Mouse (Mus musculus): Measurements from ENCODE around the gene Boll.

The Boll gene

DNA sequence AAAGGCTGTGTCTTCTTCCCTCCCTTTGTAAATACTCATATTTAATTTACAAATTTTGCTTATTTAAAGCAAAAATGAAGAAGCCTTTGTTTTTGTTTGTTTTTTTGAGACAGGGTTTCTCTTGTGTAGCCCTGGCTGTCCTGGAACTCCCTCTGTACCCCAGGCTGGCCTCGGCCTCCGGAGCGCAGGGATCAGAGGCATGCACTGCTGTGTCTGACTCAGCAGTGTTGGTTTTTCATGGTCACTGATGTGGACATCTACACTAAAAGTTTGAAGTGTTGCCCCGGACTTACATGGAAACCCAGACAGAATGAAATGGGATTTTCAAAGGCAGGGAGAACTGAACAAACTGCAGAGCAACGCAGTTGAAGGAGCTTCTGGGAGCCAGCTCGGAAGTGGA, 155.7 kb downstream of the Boll start:
- DNase-seq (ENCODE audit: low spot score in 2 of 2): no peak

DNA sequence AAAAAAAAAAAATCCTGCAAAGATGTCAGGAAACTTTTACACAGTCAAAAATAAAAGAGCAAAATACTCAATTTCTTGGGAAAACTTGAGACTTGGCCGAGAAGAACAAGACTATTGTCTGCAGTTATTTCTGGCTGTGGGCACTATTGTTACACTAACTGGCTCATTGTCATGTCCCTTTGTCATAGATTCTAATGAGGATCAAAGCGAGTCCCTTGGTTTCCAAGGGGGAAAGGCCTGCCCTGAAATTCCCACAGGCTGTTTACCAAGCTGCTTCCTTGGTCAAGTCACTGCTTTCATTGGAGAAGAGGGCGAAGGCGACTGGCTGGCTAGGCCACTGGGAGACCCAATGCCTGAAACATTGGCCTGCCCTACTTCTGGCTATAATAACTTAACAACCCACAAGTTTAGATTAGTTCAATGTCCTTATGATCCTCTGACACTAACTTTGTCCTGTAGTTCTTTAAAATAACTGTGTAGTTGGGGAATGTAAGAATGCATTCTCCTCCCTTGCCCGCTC, 157.4 kb downstream of the Boll start:
- DNase-seq (ENCODE audit: low spot score in 2 of 2): no peak

DNA sequence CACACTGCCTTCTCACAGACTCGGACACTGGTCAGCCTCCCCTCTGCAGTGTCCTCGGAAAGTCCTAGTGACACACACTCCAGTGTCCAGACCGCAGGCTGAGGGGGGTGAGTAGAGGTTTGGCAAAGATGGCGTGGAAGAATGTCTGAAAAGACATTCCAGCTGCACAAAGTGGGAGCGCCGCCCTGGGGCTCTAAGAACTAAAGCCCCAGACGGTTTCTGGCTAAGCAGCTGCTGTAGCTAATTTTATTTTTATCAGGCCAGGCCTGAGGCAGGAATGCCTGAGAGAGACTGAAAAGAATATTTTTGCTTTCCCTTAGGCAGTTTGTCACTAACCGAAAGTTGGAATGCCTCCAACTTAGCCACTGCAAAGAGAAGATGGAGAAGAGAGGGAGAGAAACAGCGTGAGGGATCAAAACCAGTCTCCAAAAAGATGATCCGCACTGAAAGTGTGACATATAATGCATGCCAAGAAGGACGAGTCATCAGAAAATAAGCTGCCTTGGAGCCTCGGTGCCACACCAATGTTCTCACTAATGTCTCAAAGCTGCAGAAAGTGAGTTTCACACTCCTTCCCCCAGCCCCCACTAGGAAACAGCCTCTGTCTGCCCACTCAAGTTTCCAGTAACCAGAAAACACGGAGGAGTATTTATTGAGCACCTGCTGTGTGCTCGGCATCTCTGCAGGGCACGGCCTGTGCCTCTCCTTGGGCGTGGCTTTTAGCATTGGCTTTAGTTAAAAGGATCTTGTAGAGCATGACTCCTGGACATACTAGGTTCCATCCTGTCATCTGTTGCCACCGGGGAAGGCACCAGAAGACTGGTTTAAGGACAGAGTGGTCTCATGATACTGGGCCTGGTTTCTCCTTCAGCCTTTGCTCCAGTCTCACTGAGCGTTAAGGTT, 161.2 kb downstream of the Boll start:
- peak; percentile 74 to 79 for DNase-seq (ENCODE audit: low spot score in 2 of 2)

DNA sequence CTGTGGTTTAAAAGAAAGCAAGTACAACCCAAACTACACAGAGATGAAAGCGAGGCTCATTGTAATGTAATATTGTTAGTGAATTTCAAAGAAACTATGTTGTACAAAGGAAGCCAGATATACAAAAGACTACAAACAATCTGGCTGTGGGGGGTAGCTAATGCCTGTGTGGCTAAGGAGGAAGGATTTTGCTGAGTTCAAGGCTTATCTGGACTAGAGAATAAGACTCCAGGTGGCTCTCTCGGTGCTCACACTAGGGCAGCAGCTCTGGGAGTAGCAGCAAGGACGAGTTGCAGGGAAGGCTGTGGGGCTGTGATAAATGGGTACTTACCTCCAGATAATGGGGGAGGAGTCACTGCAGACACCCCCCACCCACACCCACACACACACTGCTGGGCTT, 164.6 kb downstream of the Boll start:
- DNase-seq (ENCODE audit: low spot score in 2 of 2): no peak

Data from heart, adult 9 months (tissue).